Mouse (Mus musculus): ENCODE results near the gene Wdr27.
"Not testable (repeated sequence)": the region's sequence is repeated elsewhere in the genome, so short reads cannot be mapped to it uniquely, and the experiment has no call there.

Wdr27 gene

DNA sequence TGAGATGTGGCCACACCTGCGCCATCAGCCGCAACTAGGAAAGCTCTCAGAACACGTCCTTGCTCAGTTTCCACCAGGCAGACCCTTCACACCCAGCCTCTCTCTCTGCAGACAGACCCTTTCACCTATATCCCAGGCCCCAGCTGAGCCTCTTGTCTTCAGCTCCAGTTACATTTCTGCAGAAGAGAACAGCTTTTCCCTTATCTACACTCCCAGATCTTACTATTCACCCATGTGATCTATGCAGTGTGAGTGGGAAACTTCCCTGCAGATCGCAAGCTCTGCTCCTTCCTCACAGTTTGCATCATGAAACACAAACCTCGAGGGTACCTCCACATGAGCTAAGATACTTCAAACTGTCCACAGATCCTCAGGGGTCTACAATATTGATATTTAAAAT, 11.5 kb downstream of the Wdr27 start:
- no peak for DNase-seq (ENCODE audit: low read depth, low spot score)

DNA sequence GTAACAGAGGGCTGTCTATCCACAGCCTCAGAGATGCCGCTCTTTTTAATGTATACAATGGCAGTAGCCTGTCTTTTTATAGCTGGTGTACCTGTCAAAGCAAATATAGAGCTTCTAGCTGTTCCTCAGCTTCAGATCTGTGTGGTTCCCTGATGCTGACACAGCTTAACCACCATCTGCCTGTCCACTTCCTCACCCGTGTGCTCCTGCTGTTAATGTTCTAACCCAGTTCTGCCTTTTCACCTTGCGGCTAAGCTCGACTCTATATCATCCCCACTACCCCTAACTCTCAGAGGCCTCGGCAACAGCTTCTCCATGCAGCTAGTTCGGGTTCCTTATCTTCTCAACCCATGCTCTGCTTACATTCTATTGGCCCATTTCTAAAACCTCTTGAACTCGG, 12.3 kb downstream of the Wdr27 start:
- DNase-seq (ENCODE audit: low read depth, low spot score), result no peak

DNA sequence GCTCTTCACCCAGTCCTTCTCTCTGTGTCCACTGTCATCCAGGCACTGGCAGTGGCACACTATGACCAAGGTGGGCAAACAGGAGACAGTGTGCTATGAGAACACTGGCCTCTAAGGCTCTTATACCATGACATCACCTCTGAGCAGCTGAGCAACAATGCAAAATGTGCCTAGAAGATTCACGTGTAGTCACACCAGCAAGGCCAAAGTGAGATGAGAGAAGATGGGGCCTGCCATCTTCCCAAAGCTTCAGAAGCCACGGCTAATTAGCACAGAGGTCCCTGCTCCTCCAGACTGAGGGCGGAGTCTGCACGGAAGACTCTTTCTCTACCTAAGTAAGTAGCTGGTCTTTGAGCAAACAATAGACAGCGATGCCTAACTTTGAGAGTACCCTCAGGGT, 14.3 kb downstream of the Wdr27 start:
- DNase-seq (ENCODE audit: low read depth, low spot score), result no peak

DNA sequence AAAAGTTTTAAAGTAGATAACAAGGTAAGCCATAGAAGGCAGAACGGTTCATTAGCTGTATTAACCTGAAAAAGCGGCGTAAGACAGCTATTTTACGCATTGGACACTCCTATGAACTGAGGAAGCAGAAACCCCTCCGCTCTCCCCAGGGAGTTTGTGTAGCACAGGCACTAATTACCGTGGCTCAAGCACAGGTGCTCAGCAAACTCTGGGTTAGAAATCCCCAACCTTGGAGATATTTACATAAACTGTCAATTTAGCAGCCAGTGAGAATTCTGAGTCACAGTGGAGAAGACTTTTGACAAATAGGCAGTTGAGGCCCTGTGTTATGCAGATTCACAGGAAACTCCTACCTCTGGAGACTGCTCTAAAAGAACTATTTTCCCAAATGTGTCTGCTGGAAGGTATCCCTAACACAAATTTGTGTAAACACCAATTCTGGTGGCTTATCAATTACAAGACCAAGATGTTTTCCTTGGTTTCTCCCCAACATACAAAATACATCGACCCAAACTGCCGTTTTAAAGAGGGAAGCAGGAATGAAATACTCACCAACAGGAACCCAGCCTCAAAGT, 15.2 kb downstream of the Wdr27 start:
- no peak for DNase-seq (ENCODE audit: low read depth, low spot score)

DNA sequence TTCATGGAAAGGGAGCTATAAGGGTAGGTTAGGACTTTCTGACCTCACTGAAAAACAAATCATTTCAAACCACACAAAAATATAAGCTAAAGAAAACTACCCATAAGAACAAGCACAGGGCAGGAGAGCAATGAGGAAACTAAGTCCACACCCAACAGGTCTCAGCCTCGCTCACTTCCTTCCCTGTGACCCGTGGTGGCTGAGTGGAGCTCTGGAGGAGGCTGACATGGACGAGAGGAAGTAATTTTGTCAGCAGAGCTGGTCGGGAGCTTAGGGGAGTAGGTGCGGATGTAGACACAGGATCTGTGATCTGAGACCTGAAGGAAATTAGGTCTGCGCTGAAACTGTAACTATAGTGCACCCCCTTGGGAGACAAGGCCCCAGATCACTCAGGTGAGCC, 21.4 kb downstream of the Wdr27 start:
- DNase-seq (ENCODE audit: low read depth, low spot score), result no peak

DNA sequence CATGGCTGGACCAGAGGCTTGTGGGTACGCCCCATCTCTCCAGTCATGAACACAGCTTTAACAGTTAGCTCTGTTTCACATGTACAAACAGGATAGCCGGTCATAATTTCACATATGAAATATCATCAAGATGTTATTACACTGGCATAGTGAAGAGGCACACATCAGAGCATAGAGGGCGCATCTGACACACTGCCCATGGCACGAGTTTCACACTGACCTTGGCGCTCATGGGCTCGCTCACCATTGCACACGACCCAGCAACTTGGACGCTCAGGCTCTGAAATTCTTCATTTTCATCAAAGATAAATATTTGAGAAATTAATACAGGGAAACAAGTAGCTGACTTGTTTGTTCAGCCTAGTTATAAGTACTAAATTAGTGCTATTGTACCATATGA, 25.1 kb downstream of the Wdr27 start:
- DNase-seq (ENCODE audit: low read depth, low spot score), result no peak

DNA sequence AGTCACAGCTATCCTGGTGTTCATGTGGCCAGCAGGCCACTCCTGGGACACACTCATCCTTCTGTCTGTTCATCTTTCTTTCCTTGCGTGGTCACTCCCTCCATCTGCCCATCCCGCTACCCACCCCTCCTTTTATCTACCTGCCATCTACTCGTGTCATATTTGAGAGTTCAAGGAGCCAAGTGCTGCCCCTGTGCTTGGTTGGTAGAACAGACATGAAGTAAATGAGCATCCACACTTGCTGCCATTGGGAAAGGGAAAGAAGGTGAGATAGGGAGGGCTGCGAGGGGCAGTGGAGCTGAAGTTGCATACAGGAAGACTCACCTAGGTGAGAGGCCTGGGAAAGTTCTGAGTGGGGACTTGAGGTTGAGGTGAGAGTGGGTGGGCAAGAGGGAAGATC, 28.6 kb downstream of the Wdr27 start:
- DNase-seq (ENCODE audit: low read depth, low spot score), result no peak

DNA sequence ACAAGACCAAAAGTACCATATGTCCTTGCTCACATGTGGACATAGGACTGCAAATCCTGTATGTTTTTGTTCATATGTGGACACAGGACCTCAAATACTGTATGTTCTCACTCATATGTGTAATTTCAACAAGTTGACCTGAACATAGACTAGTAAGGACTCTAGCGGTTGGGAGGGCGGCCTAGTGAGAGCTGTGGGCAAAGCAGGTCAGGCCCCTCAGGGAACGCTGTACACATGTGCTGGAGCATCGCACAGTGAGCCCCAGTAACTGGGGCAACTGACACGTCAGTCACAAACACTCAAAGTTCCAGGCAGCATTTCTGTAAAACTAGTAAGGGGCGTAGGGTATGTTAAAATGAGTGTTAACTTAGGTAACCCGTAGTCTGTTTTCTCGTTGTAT, 30.0 kb downstream of the Wdr27 start:
- no peak for DNase-seq (ENCODE audit: low read depth, low spot score)

DNA sequence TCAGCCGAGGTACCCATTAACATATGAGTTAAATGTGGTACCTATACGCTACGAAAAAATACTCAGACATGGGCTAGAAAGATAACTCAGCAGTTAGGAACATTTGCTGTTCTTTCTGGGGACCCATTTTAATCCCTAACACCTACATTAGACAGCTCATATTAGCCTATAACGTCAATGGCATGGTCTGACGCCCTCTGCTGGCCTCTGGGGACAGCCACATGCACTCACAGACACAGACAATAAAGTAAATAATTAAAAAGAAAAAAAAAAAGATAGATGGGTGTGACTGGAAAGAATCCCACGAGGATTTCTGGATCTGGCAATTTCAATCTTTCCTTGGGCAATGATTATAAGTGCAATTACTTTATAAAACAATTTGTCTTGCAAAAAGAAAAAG, 30.5 kb downstream of the Wdr27 start:
- no peak for DNase-seq (ENCODE audit: low read depth, low spot score)

DNA sequence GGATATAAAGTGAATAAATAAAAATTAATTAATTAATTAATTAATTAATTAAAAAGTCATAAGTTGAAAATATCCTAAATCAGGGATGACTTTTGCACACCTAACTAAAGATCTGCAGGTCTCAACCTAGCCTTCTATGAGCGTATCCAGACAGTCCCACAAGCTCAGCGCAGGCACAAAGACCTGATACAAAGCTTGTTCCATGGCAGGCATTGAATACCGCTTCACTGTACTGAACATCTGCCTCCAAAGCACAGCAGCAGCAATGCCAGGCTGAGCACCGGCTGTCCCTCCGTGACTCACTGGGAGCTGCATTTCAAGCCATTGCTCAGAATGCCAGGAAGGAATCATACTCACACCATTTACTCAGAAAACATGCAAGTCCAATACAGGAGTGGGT, 32.2 kb downstream of the Wdr27 start:
- DNase-seq (ENCODE audit: low read depth, low spot score), result no peak

DNA sequence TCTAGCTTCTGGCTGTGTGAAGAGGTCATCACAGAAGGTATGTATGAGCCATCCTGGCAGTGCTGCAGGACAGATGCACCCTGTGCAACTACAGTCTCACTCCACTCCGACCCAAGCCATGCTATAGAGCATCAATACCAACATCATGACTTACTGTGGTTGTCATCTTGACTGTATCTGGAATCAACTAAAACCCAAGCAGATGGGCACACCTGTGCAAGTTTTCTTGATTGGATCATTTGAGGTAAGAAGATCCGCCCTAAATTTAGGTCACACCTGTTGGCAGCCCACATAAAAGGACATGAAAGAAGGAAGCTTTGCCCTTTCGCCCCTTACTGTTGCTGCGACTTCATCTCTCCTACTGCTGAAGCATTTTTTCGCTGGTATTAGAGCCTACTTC, 33.6 kb downstream of the Wdr27 start:
- no peak for DNase-seq (ENCODE audit: low read depth, low spot score)

DNA sequence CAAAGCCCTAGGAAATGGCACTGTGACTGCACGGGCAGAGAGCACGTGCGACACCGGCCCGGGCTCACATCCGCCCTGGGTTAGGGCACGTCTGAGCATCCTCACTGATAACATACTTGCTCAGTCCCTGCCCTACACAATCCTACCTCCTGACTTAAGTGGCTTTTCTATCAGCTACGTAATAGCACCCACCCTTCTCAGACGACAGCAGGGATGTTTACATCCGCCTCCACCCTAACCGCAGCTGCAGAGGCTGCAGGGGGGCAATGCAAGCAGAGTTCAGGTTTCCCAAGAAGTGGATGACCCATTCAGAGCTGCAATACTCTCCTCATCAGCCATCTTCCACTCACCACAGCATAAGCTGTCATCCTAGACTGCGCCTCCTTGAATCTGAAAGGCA, 35.8 kb downstream of the Wdr27 start:
- no peak for DNase-seq (ENCODE audit: low read depth, low spot score)

DNA sequence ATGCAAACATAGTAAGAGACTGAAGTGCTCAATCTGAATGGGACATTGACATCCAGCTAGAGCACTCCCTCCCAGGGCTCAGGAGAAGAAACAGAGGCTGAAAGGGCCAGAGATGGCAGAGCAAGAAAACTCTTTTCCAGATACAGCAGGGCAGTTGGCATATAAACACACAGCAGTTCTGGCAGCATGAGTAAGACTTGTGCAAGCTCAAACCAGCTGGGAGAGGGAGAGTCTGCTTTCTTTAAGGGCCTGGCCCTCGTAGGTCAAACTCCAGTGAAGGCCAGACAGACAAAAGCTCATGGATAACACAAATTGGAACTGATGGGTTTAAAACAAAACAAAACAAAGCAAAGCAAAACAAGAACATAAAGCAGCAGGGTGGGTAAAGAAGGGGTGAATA, 36.3 kb downstream of the Wdr27 start:
- no peak for DNase-seq (ENCODE audit: low read depth, low spot score)

DNA sequence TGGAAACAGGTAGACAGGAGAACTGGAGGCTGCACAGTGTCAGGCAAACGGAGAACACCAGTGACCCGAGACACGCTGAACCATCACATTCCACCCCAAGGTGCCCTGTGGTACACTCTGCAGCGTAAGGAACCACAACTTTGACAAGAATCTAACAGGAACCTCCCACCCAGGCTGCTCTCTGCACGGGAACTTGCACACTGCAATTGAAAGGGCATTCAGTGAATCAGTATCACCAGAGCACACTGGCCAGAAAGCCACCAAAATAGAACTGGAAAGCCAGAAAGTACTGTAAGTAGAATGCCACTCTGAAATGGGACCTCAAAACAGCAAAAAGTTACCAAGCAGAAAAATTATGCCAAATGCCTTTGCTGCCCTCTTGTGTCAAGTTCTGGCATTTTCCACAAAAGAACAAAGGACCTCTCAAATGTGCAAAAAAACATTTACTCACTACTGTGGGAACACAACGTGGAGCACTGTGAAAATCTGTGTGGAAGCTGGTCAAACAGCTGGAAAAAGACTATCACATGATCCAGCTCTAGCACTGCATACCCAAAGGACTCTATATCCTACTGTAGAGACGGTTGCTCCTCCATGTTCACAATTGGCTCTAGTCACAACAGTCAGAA, 38.2 kb downstream of the Wdr27 start:
- peak; percentile 44 for DNase-seq (ENCODE audit: low read depth, low spot score)

DNA sequence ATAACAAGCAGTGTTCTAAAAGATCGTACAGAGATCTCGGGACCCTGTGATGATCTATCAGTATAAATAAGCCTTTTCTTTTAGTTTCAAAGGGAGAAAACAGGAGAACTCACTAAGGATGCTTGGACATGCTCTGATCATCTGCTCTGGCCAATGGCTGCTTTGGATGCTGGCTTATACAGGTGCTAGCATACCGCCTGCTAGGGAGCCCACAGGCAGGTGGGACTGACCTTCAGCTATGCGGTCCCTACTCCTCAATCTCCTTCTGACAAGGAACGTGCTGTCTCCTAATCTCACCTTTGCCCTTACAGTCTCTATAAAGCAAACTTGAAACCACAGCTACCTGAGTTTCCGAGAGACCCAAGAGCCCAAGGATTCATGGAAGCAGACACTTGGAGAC, 38.8 kb downstream of the Wdr27 start:
- DNase-seq (ENCODE audit: low read depth, low spot score), result no peak

DNA sequence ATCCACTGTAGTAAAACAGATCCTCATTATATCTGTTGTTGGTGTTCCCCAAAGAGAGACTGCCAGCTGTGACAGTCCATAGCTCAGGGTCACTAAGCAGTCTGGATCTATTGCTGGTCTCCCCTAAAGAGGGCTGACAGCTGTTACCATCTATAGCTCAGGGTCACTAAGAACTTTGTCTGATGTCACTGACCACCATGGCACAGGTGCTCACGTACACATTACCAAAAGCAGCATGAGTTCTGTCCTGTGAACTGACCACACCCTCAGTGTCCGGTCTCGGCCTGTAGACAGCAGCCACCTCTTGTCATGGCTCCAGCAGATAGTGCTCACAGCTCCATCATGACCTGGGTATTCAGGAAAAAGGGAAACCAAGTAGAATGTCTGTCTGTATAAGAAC, 39.7 kb downstream of the Wdr27 start:
- no peak for DNase-seq (ENCODE audit: low read depth, low spot score)

DNA sequence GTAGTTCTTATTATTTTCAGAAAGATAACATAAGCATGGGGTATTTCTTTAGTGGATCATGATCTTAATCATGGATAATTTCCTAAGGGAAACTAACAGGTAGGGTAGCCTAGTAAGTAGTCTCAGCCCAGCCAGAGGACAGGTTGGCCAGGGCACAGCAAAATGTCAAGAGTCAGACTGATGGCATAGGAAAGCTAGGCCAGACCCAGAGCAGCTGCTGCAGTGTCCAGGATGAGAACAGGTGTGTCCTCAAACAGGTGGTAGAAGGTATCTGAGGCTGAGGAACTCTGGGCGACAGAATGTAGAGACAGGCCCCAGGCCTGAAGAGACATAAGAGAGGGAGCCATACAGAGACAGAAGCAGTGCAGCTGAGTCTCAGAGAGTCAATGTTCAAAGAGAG, 44.0 kb downstream of the Wdr27 start:
- no peak for DNase-seq (ENCODE audit: low read depth, low spot score)

DNA sequence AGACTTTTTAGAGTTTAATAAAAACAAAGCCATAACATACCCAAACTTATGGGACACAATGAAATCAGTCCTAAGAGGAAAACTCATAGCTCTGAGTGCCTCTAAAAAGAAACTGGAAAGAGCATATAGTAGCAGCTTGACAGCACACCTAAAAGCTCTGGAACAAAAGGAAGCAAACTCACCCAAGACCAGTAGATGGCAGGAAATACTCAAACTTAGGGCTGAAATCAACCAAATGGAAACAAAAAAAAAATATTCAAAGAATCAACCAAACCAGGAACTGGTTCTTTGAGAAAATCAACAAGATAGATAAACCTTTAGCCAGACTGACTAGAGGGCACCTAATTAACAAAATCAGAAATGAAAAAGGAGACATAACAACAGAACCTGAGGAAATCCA, 47.9 kb downstream of the Wdr27 start:
- not testable (repeated sequence) for DNase-seq (ENCODE audit: low read depth, low spot score)

DNA sequence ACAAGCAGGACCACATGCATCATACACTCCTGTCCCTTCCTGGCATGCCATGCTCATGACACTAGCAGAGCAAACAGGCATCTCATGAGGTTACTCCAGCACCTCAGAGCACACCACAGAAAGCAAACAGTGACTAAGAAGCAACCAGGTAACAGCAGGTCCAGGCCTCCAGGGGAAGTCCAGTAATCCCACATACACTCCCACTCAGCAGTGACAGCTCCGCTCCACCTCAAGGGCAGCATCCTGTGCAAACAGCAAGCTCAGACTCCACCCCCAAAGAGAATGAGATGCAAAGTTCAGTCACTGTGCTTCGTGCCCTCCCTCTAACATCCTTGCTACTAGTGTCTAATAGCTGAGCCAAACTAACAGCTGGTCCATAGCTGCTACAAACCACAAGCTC, 56.0 kb downstream of the Wdr27 start:
- no peak for DNase-seq (ENCODE audit: low read depth, low spot score)

DNA sequence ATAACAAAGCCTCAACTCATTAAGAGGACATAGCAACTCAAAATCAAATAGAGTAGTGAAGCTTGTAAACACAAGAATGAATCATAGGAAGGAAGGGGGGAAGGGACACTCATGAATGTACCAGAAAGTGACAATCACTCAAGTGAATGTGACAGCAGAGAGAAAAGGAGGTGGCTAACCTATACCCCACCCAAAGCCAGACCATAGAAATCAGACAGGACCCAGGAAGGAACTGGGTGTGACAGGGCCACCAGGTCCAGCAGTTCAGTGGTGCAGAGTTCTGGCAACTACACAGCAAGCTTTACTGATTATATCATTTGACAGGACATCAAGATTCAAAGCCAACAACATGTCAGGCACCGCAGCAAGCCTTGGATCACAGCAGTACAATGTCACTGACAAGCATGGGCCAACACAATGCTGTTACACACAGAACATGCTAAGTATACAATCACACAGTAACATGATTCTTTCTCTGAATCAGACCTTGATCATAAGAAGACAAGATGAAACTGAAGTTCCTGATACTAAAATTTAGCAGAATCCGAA, 68.2 kb downstream of the Wdr27 start:
- DNase-seq (ENCODE audit: low read depth, low spot score), result no peak

DNA sequence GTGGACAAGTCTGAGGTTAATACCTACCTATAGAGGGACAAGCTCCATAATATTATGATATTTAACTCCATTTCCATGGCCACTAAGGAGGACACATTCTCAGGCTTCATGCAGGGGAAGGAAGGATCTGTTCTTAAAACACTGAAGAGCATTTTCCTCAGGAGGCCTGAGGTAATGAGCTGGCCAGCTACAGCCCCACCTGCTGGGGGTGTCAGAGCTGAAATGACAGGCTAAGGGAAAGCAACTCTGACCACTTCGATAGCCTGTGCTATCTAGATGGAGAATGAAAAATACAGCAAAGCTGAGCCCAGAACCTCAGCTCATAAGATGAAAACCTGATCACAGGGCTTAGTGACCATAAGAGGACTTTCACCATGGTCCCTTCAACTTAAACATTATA, 82.7 kb downstream of the Wdr27 start:
- DNase-seq (ENCODE audit: low read depth, low spot score), result no peak

DNA sequence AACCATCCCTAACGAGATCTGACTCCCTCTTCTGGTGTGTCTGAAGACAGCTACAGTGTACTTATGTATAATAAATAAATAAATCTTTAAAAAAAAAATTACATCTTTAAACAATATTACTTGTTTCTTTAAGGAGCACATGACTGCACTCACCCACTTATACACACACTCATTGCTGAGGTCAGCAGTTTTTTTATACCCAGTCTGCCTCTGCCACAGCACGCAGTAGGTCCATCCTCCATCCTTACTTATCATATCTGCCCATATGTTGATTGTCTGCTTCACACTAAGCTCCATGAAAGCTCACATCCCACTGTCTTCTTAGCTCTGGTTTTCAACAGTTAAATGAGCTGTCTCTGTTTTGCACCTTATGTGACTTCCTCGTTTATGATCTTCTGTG, 95.2 kb downstream of the Wdr27 start:
- DNase-seq (ENCODE audit: low read depth, low spot score), result no peak

DNA sequence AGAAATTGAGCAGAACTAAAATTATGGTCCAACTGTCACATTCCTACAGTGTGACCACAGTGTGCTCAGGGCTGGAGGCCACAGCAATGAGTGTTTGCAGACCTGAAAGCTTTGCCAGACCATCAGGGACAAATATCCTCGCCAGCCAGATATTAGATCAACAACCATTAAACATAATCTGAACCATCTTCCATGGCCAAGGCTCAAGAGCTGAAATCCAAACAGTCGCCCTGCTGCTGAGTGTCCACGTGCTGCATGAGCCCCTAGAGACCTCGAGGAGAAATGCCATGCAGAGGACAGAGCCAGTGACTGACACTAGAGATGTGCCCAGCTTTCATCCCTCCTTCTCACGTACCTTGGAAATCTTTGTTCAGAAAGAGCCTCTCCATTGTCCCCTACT, 96.1 kb downstream of the Wdr27 start:
- DNase-seq (ENCODE audit: low read depth, low spot score), result peak; percentile 78
